Mouse (Mus musculus): ENCODE results near the gene Tcap.
A peak's percentile ranks its signal among the peaks of the same experiment; 100 is the strongest.

GRCm38 (mm10) chr11:98389221-98389780 lies 5.7 kb downstream of the Tcap start:
- TF ChIP-seq CTCF (IDR thresholded peaks at IDR 0.05; ENCODE audit: borderline replicate concordance, control insufficient read depth, extremely low read depth, insufficient read depth, low read length, poor library complexity) (peak; percentile 82), POLR2A (IDR thresholded peaks at IDR 0.05; ENCODE audit: control insufficient read depth, extremely low read depth, insufficient read depth, low read length, poor library complexity) (no peak)

Data from thymus, adult 2 months (tissue).